Mouse (Mus musculus): ENCODE measurements around the gene 1810010H24Rik. TPM values are rescaled to one million over a fixed set of nuclear protein-coding genes. Genes with fewer than 3 reads are reported as not detected.
A peak's percentile ranks its signal among the peaks of the same experiment; 100 is the strongest.
"Not testable (repeated sequence)": the region's sequence is repeated elsewhere in the genome, so short reads cannot be mapped to it uniquely, and the experiment has no call there.

1810010H24Rik gene
- polyA plus RNA-seq, 1 experiment from 2014 or later: 1.5 TPM

DNA sequence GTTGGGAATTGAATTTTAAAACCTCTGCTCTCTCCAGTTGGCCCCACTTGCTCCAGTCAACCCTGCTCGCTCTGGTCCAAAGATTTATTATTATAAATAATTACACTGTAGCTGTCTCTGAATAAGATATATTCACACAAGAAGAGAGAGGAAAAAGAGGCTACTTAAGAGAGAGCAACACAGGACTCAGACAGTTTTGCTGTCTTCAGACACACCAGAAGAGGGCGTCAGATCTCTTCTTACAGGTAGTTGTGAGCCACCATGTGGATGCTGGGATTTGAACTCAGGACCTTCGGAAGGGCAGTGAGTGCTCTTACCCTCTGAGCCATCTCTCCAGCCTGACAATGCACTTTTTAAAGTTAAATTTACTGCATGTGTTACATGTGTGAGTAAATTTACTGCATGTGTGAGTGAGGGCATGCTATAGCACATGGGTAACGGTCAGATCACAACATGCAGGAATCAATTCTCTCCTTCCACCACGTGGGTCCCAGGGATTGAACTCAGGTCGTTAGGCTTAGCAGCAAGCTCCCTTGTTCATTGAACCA lies 8.1 kb upstream of the 1810010H24Rik start:
- Histone ChIP-seq H3K27ac (replicated peaks; ENCODE audit: low read depth, low read length) (no peak overlapping the region), H3K9me3 (ENCODE audit: control insufficient read depth, low read length) (no peaks in the 10 kb centered on the region), H3K4me2 (ENCODE audit: low read depth, severe bottlenecking) (no peak overlapping the region), H3K27me3 (ENCODE audit: control insufficient read depth, insufficient read depth, low read length) (no peaks in the 10 kb centered on the region), H3K36me3 (ENCODE audit: control insufficient read depth, insufficient read depth, low read length) (no peaks in the 10 kb centered on the region), H3K4me3 (ENCODE audit: low read depth, low read length) (no peak overlapping the region), H3K9ac (ENCODE audit: low read length) (no peak overlapping the region), H3K4me1 (ENCODE audit: control insufficient read depth, insufficient read depth, low read length) (no peaks in the 10 kb centered on the region)
- ATAC-seq (ENCODE audit: insufficient number of reproducible peaks, low FRiP score, low TSS enrichment, low read depth) (no peak), DNase-seq (ENCODE audit: low spot score) (no peak)
- 52% methylated on average over 6 of the region's 6 CpGs for WGBS

- 25% methylated on average over 8 of the region's 8 CpGs for WGBS
- Histone ChIP-seq H3K27ac (replicated peaks; ENCODE audit: low read depth, low read length) (no peak overlapping the region), H3K27me3 (ENCODE audit: control insufficient read depth, insufficient read depth, low read length) (no peaks in the 10 kb centered on the region), H3K9me3 (ENCODE audit: control insufficient read depth, low read length) (no peaks in the 10 kb centered on the region), H3K9ac (ENCODE audit: low read length) (no peak overlapping the region), H3K4me2 (ENCODE audit: low read depth, severe bottlenecking) (no peak overlapping the region), H3K4me1 (ENCODE audit: control insufficient read depth, insufficient read depth, low read length) (no peaks in the 10 kb centered on the region), H3K36me3 (ENCODE audit: control insufficient read depth, insufficient read depth, low read length) (no peaks in the 10 kb centered on the region), H3K4me3 (ENCODE audit: low read depth, low read length) (no peak overlapping the region)
- ATAC-seq (ENCODE audit: insufficient number of reproducible peaks, low FRiP score, low TSS enrichment, low read depth) (no peak), DNase-seq (ENCODE audit: low spot score) (peak; percentile 43)
These were observed 6.9 kb upstream of the 1810010H24Rik start for GRCm38 (mm10) chr11:107018606-107019005.

DNA sequence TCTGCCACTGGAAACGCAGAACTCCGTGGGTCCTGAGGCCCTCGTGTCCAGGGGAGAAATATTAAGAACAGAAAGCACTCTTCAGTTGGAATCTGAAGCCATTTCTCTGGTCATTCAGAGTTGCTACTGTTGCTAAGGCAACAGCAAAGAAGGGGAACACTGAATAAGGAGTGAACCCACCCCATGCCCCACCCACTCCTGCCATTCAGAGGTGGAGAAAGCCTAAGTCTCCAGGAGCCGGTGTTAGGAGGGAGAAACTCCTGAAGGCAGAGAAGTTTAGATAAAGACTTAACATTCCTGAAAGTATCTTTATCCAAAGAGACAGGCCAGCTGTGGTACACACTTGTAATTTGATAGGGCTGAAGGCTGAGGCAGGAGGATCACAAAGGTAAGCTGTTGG lies 6.2 kb upstream of the 1810010H24Rik start:
- Histone ChIP-seq H3K4me1 (ENCODE audit: control insufficient read depth, insufficient read depth, low read length) (0 out of 2 replicates have a peak, but pooled peaks cover under 1% of the 10 kb centered on the region), H3K27ac (replicated peaks; ENCODE audit: low read depth, low read length) (no peak overlapping the region), H3K9ac (ENCODE audit: low read length) (no peak overlapping the region), H3K4me3 (ENCODE audit: low read depth, low read length) (no peak overlapping the region), H3K9me3 (ENCODE audit: control insufficient read depth, low read length) (no peaks in the 10 kb centered on the region), H3K36me3 (ENCODE audit: control insufficient read depth, insufficient read depth, low read length) (no peaks in the 10 kb centered on the region), H3K27me3 (ENCODE audit: control insufficient read depth, insufficient read depth, low read length) (no peaks in the 10 kb centered on the region), H3K4me2 (ENCODE audit: low read depth, severe bottlenecking) (no peak overlapping the region)
- ATAC-seq (ENCODE audit: insufficient number of reproducible peaks, low FRiP score, low TSS enrichment, low read depth) (no peak), DNase-seq (ENCODE audit: low spot score) (no peak)
- WGBS: 68% methylated on average over 4 of the region's 4 CpGs

DNA sequence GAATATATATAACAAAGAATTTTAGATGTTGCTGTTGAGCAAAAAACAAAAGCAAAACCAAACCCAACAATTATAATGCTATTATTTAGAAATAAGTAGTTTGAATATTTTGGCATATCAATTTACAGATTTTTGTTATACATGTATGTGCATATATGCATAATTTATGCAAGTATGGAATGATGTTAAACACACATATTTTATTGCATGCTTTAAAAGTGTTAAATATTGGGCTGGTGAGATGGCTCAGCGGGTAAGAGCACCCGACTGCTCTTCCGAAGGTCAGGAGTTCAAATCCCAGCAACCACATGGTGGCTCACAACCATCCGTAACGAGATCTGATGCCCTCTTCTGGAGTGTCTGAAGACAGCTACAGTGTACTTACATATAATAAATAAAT lies 5.8 kb upstream of the 1810010H24Rik start:
- H3K27ac ChIP-seq (replicated peaks; ENCODE audit: low read depth, low read length); H3K9ac ChIP-seq (ENCODE audit: low read length); H3K4me2 ChIP-seq (ENCODE audit: low read depth, severe bottlenecking); H3K4me3 ChIP-seq (ENCODE audit: low read depth, low read length); H3K36me3 ChIP-seq (ENCODE audit: control insufficient read depth, insufficient read depth, low read length); DNase-seq (ENCODE audit: low spot score); ATAC-seq (ENCODE audit: insufficient number of reproducible peaks, low FRiP score, low TSS enrichment, low read depth); H3K27me3 ChIP-seq (ENCODE audit: control insufficient read depth, insufficient read depth, low read length); H3K4me1 ChIP-seq (ENCODE audit: control insufficient read depth, insufficient read depth, low read length); H3K9me3 ChIP-seq (ENCODE audit: control insufficient read depth, low read length): not testable (repeated sequence)
- 88% methylated on average over 3 of the region's 5 CpGs for WGBS

DNA sequence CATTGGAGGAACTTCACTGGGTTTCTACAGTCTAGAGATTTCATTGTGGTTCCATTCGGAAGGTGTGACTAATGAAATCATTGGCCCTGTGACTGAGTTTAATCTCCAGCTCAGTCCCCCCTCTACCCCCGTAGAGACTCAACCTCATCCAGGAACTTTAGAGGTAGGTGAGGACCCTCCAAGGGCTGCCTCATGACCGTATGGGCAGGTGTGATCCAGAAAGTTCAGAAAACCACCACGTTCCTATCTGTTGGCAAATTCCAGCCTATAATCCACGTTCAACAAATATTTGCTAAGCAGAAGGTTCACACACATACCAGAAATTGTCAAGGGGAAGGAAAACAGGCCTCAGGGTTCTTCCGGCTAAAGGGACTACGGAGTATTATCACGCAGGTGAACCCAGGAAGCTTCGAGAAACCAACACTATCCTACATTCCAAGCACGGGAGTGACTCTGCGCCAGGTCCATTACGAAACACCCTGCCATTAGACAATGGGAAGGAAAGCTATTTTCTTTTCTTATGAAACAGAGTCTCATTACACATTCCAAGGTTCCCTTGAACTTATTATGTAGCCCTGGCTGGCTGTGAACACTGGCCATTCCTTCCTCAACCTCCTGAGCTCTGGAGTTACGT lies 3.3 kb upstream of the 1810010H24Rik start:
- Histone ChIP-seq H3K9ac (ENCODE audit: low read length) (no peak overlapping the region), H3K9me3 (ENCODE audit: control insufficient read depth, low read length) (no peaks in the 10 kb centered on the region), H3K27ac (replicated peaks; ENCODE audit: low read depth, low read length) (no peak overlapping the region), H3K4me1 (ENCODE audit: control insufficient read depth, insufficient read depth, low read length) (peaks cover 12% of the 10 kb centered on the region; the same call in 1 of the 2 replicates), H3K4me3 (ENCODE audit: low read depth, low read length) (no peak overlapping the region), H3K4me2 (ENCODE audit: low read depth, severe bottlenecking) (no peak overlapping the region), H3K27me3 (ENCODE audit: control insufficient read depth, insufficient read depth, low read length) (0 out of 2 replicates have a peak, but pooled peaks cover 5% of the 10 kb centered on the region), H3K36me3 (ENCODE audit: control insufficient read depth, insufficient read depth, low read length) (no peaks in the 10 kb centered on the region)
- DNase-seq (ENCODE audit: low spot score) (no peak), ATAC-seq (ENCODE audit: insufficient number of reproducible peaks, low FRiP score, low TSS enrichment, low read depth) (no peak)
- WGBS: 92% methylated on average over 13 of the region's 13 CpGs

GRCm38 (mm10) chr11:107024406-107024805 lies 1.1 kb upstream of the 1810010H24Rik start:
- Histone ChIP-seq H3K9ac (ENCODE audit: low read length) (no peak overlapping the region), H3K27me3 (ENCODE audit: control insufficient read depth, insufficient read depth, low read length) (0 out of 2 replicates have a peak, but pooled peaks cover 5% of the 10 kb centered on the region), H3K4me2 (ENCODE audit: low read depth, severe bottlenecking) (no peak overlapping the region), H3K36me3 (ENCODE audit: control insufficient read depth, insufficient read depth, low read length) (no peaks in the 10 kb centered on the region), H3K9me3 (ENCODE audit: control insufficient read depth, low read length) (no peaks in the 10 kb centered on the region), H3K4me1 (ENCODE audit: control insufficient read depth, insufficient read depth, low read length) (peaks cover 12% of the 10 kb centered on the region; the same call in 1 of the 2 replicates), H3K27ac (replicated peaks; ENCODE audit: low read depth, low read length) (no peak overlapping the region), H3K4me3 (ENCODE audit: low read depth, low read length) (no peak overlapping the region)
- ATAC-seq (ENCODE audit: insufficient number of reproducible peaks, low FRiP score, low TSS enrichment, low read depth) (no peak), DNase-seq (ENCODE audit: low spot score) (no peak)
- whole genome bisulfite sequencing: 53% methylated on average over 4 of the region's 4 CpGs

DNA sequence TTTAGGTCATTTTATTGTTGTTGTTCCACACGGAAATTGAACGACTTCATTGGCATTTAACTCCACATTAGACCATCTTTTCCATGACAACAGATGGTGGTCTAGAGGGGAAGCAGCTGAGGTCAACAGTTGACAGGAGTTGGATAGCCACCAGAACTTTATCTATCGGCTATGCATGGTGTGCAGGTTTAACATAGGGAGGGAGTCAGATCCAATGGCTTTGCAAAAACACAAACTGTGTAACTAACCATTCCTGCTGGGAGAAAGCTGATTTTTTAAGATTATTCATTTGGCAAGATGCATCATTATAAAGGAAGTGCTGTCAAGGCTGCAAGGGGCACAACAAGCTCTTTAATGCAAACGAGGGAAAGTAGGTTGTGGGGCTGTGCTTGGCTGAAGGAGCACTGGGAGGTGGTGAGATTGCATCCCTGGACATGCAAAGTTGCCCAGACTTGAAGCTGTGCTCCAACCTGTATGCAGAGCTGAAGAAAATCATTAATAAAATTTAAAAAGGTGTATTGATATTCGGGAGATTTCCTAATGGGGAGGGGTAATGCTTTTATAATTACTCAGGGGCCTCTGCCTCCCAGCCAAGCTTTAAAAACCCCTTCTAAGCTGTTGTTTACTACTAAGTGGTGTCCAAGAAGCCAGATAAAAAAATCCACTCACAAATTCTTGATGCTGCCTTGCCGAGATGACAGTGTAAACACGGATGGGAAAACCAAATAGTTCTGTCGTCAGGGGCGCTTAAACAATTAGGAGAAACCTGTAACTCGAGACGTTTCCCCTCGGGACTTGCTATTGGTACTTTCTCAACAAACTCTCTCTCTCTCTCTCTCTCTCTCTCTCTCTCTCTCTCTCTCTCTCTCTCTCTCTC lies 1.3 kb downstream of the 1810010H24Rik start:
- ATAC-seq (ENCODE audit: insufficient number of reproducible peaks, low FRiP score, low TSS enrichment, low read depth): no peak
- no peak for DNase-seq (ENCODE audit: low spot score)
- Histone ChIP-seq H3K4me2 (ENCODE audit: low read depth, severe bottlenecking) (peak overlapping the region; percentile 68), H3K27me3 (ENCODE audit: control insufficient read depth, insufficient read depth, low read length) (0 out of 2 replicates have a peak, but pooled peaks cover 5% of the 10 kb centered on the region), H3K9ac (ENCODE audit: low read length) (no peak overlapping the region), H3K27ac (replicated peaks; ENCODE audit: low read depth, low read length) (no peak overlapping the region), H3K4me3 (ENCODE audit: low read depth, low read length) (peak overlapping the region; percentile 62; the same call in 1 of the 2 replicates), H3K36me3 (ENCODE audit: control insufficient read depth, insufficient read depth, low read length) (no peaks in the 10 kb centered on the region), H3K4me1 (ENCODE audit: control insufficient read depth, insufficient read depth, low read length) (peaks cover 12% of the 10 kb centered on the region; the same call in 1 of the 2 replicates), H3K9me3 (ENCODE audit: control insufficient read depth, low read length) (no peaks in the 10 kb centered on the region)
- 11% methylated on average over 12 of the region's 12 CpGs for WGBS

Data from limb, embryonic 11.5 days (tissue).